Mouse (Mus musculus) MEL (cell line): ENCODE data around the gene 3110082I17Rik.

Experiments
- NELFE ChIP-seq: IDR thresholded peaks from 2 replicates; pipeline ENCODE4 v1.6.1; 2011; ENCODE audit warnings: low read depth, low read length, improper control_type of control experiment
- POLR2A ChIP-seq, 2 experiments: IDR thresholded peaks; 2 replicates each; pipeline ENCODE4 v1.6.1; 2011 to 2012; ENCODE audit warnings: low read length in 2 of 2, mild to moderate bottlenecking in 2 of 2, control low read depth in 1 of 2, improper control_type of control experiment in 1 of 2, low read depth in 1 of 2, moderate library complexity in 1 of 2; ENCODE audit not compliant: control insufficient read depth in 1 of 2, insufficient read depth in 1 of 2, poor library complexity in 1 of 2
- ZKSCAN1 ChIP-seq: IDR thresholded peaks from 2 replicates; pipeline ENCODE4 v1.6.1; 2012; ENCODE audit warnings: low read depth, mild to moderate bottlenecking, inconsistent platforms, low read length, improper control_type of control experiment, moderate library complexity

GRCm38 (mm10) chr5:139432747-139433508, 27.4 kb downstream of the 3110082I17Rik start:
- TF ChIP-seq NELFE (no peak), ZKSCAN1 (no peak), POLR2A (IDR thresholded peaks at IDR 0.05; ENCODE audit: control insufficient read depth in 1 of 2, insufficient read depth in 1 of 2, low read depth in 1 of 2, low read length in 2 of 2, poor library complexity in 1 of 2) (no peak)
